Mouse (Mus musculus) embryonic fibroblast, embryonic 13.5 days (primary cell): ENCODE measurements around the gene Smarca4.

Experiments used
- CTCF ChIP-seq: IDR thresholded peaks from 2 replicates; pipeline ENCODE4 v1.5.1; 2011; ENCODE audit warnings: mild to moderate bottlenecking, control low read depth, low read length, moderate library complexity, borderline replicate concordance; ENCODE audit not compliant: insufficient read depth
- POLR2A ChIP-seq: IDR thresholded peaks from 2 replicates; pipeline ENCODE4 v1.6.1; 2011; ENCODE audit warnings: low read depth, mild to moderate bottlenecking, control low read depth, low read length, moderate library complexity

DNA sequence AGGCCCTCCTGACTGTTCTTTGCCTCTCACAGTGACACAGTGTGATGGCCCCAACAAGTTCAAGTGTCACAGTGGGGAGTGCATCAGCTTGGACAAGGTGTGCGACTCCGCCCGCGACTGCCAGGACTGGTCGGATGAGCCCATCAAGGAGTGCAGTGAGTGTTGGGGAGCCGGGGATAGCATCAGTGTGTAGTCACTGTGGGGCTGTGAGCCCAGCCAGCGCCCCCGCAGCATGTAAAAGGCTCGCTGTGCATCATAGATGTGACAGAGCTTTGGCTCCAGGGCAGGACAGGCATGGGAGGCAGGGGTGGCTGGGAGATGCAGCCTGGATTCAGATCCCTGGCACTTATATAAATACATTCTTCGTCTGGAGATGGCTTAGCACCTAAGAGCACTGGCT lies 121.2 kb downstream of the Smarca4 start:
- TF ChIP-seq CTCF (no peak), POLR2A (no peak)
